In genomic region chr16:72786636-72787035, GRCm38 (mm10) we compare ENCODE assay signal across 24 mouse cellular contexts.
DNase-seq lines count a peak whose midpoint lies in the region; ATAC-seq and TF ChIP-seq lines count a peak whose summit lies in the region.
"Had no signal": no experiment of that assay in that cellular context is flagged by ENCODE, and none has a peak within 500 bp of the region (broad histone marks: within the 10 kb centered on the region; RNA-seq: fewer than 3 reads in every experiment).

No protein-coding gene starts in this region.

- intact Hi-C loops in gastrocnemius, postnatal 14 days (cut with DNase I; ENCODE audit: low total_unique reads): no loop called here

- H3K27me3 ChIP-seq in embryonic facial prominence, embryonic 11.5 days (ENCODE audit: control insufficient read depth, insufficient read depth, low read length): no peaks in the 10 kb centered on the region
- H3K27me3 ChIP-seq in embryonic facial prominence, embryonic 10.5 days (replicated peaks; ENCODE audit: low read depth, poor library complexity, severe bottlenecking): no peaks in the 10 kb centered on the region
- no peaks in the 10 kb centered on the region for H3K27me3 ChIP-seq in midbrain, postnatal 0 days (ENCODE audit: insufficient read depth, low read length)
- H3K27me3 ChIP-seq in midbrain, embryonic 11.5 days (ENCODE audit: control insufficient read depth, insufficient read depth, low read length): no peaks in the 10 kb centered on the region
- H3K27me3 ChIP-seq: CH12.LX; embryonic facial prominence, embryonic 12.5 days; forebrain, embryonic 13.5 days; forebrain, embryonic 15.5 days; Patski had no signal

- H3K4me2 ChIP-seq in embryonic facial prominence, embryonic 11.5 days (ENCODE audit: low read depth, low read length): no peak overlapping the region
- H3K4me2 ChIP-seq in midbrain, postnatal 0 days (ENCODE audit: low read depth, low read length, poor library complexity, severe bottlenecking): no peak overlapping the region
- no peak overlapping the region for H3K4me2 ChIP-seq in midbrain, embryonic 11.5 days
- H3K4me2 ChIP-seq: embryonic facial prominence, embryonic 12.5 days; forebrain, embryonic 13.5 days; forebrain, embryonic 15.5 days had no signal

- no peak overlapping the region for H3K4me3 ChIP-seq in embryonic facial prominence, embryonic 11.5 days (ENCODE audit: low read depth, low read length)
- H3K4me3 ChIP-seq in embryonic facial prominence, embryonic 10.5 days: no peak overlapping the region
- no peak overlapping the region for H3K4me3 ChIP-seq in midbrain, postnatal 0 days (ENCODE audit: low read depth, low read length)
- no peak overlapping the region for H3K4me3 ChIP-seq in midbrain, embryonic 11.5 days (ENCODE audit: low read depth, low read length)
- H3K4me3 ChIP-seq: embryonic facial prominence, embryonic 12.5 days; forebrain, embryonic 13.5 days; forebrain, embryonic 15.5 days had no signal

- H3K36me3 ChIP-seq in embryonic facial prominence, embryonic 11.5 days (replicated peaks; ENCODE audit: control insufficient read depth, insufficient read depth, low read depth, low read length): no peaks in the 10 kb centered on the region
- H3K36me3 ChIP-seq in embryonic facial prominence, embryonic 10.5 days (replicated peaks): no peaks in the 10 kb centered on the region
- H3K36me3 ChIP-seq in midbrain, postnatal 0 days (ENCODE audit: insufficient read depth, low read length): no peaks in the 10 kb centered on the region
- no peaks in the 10 kb centered on the region for H3K36me3 ChIP-seq in midbrain, embryonic 11.5 days (ENCODE audit: control insufficient read depth, insufficient read depth, low read length)
- H3K36me3 ChIP-seq: embryonic facial prominence, embryonic 12.5 days; forebrain, embryonic 15.5 days; G1E had no signal

- no peak overlapping the region for H3K27ac ChIP-seq in embryonic facial prominence, embryonic 11.5 days (replicated peaks; ENCODE audit: low read depth, low read length)
- no peak overlapping the region for H3K27ac ChIP-seq in embryonic facial prominence, embryonic 10.5 days (replicated peaks)
- no peak overlapping the region for H3K27ac ChIP-seq in midbrain, postnatal 0 days (ENCODE audit: low read depth, low read length)
- H3K27ac ChIP-seq in midbrain, embryonic 11.5 days (ENCODE audit: low read depth, low read length): no peak overlapping the region
- H3K27ac ChIP-seq: embryonic facial prominence, embryonic 12.5 days; forebrain, embryonic 13.5 days; forebrain, embryonic 15.5 days had no signal

- peak; percentile 49 for DNase-seq in embryonic facial prominence, embryonic 11.5 days (ENCODE audit: low spot score)
- no peak for DNase-seq in embryonic facial prominence, embryonic 10.5 days (ENCODE audit: low spot score)
- DNase-seq in midbrain, postnatal 0 days (ENCODE audit: low spot score): peak; percentile 27
- no peak for DNase-seq in midbrain, embryonic 11.5 days (ENCODE audit: low spot score, missing footprints)
- DNase-seq in retina, postnatal 1 day: peak; percentile 76
- DNase-seq in gastrocnemius, postnatal 14 days: no peak
- DNase-seq: adrenal gland, adult 8-10 months; adrenal gland, postnatal 14 days; adrenal gland, postnatal 36 days; B cell, adult 2 months; cerebellum, adult 11 months; cerebellum, adult 18-20 months; cerebellum, adult 8-10 months; cerebellum, adult 9-11 months; cerebellum, postnatal 25 days; forebrain, postnatal 0 days had no signal

- WGBS in embryonic facial prominence, embryonic 11.5 days: 48% methylated on average over 5 of the region's 5 CpGs
- WGBS in embryonic facial prominence, embryonic 10.5 days: 56% methylated on average over 5 of the region's 5 CpGs
- 46% methylated on average over 5 of the region's 5 CpGs for WGBS in midbrain, postnatal 0 days
- 77% methylated on average over 5 of the region's 5 CpGs for WGBS in midbrain, embryonic 11.5 days

- H3K9ac ChIP-seq in embryonic facial prominence, embryonic 11.5 days (replicated peaks; ENCODE audit: low read length): no peak overlapping the region
- no peak overlapping the region for H3K9ac ChIP-seq in midbrain, postnatal 0 days (replicated peaks; ENCODE audit: low read length, poor library complexity, severe bottlenecking)
- no peak overlapping the region for H3K9ac ChIP-seq in midbrain, embryonic 11.5 days (ENCODE audit: low read length)
- H3K9ac ChIP-seq: embryonic facial prominence, embryonic 12.5 days; forebrain, embryonic 13.5 days; forebrain, embryonic 15.5 days; forebrain, postnatal 0 days had no signal

- TF ChIP-seq CTCF in midbrain, postnatal 0 days (IDR thresholded peaks at IDR 0.05): no peak

- ATAC-seq in embryonic facial prominence, embryonic 11.5 days (replicated peaks; ENCODE audit: insufficient number of reproducible peaks, low FRiP score, low TSS enrichment, low read depth): no peak
- ATAC-seq in midbrain, postnatal 0 days (ENCODE audit: low FRiP score): no peak
- no peak for ATAC-seq in midbrain, embryonic 11.5 days (ENCODE audit: low FRiP score)
- ATAC-seq: activated CD4-positive, CD25-positive, alpha-beta regulatory T cell, adult 4 months; CD4-positive, CD25-positive, alpha-beta regulatory T cell, adult 4 months; forebrain, embryonic 13.5 days; forebrain, embryonic 15.5 days; forebrain, postnatal 0 days; Patski had no signal

- no peaks in the 10 kb centered on the region for H3K9me3 ChIP-seq in embryonic facial prominence, embryonic 11.5 days (replicated peaks; ENCODE audit: control insufficient read depth, low read length)
- H3K9me3 ChIP-seq in embryonic facial prominence, embryonic 10.5 days: no peaks in the 10 kb centered on the region
- H3K9me3 ChIP-seq in midbrain, postnatal 0 days (ENCODE audit: low read length): no peaks in the 10 kb centered on the region
- H3K9me3 ChIP-seq in midbrain, embryonic 11.5 days (ENCODE audit: control insufficient read depth, low read length): no peaks in the 10 kb centered on the region
- H3K9me3 ChIP-seq: embryonic facial prominence, embryonic 12.5 days; forebrain, embryonic 13.5 days; forebrain, embryonic 15.5 days had no signal

- H3K4me1 ChIP-seq in embryonic facial prominence, embryonic 11.5 days (ENCODE audit: control insufficient read depth, insufficient read depth, low read length): no peaks in the 10 kb centered on the region
- H3K4me1 ChIP-seq in embryonic facial prominence, embryonic 10.5 days: peaks cover 39% of the 10 kb centered on the region
- H3K4me1 ChIP-seq in midbrain, postnatal 0 days (ENCODE audit: insufficient read depth, low read length): no peaks in the 10 kb centered on the region
- peaks cover 4% of the 10 kb centered on the region; the same call in 1 of the 2 replicates for H3K4me1 ChIP-seq in midbrain, embryonic 11.5 days (ENCODE audit: control insufficient read depth, insufficient read depth, low read length)
- H3K4me1 ChIP-seq: forebrain, embryonic 15.5 days had no signal

Comparison
In these comparisons a context has a peak if more than half of its experiments do, and no peak if none do; other contexts are left out.
1. DNase-seq: peak in embryonic facial prominence, embryonic 11.5 days (single experiment), midbrain, postnatal 0 days (single experiment) and retina, postnatal 1 day (single experiment); none in embryonic facial prominence, embryonic 10.5 days (single experiment), midbrain, embryonic 11.5 days (single experiment) and gastrocnemius, postnatal 14 days (single experiment).